Mouse (Mus musculus): ENCODE data around the gene Rae1. TPM values are rescaled to one million over a fixed set of nuclear protein-coding genes. Genes with fewer than 3 reads are reported as not detected.

Gene Rae1
- polyA plus RNA-seq, 1 experiment from 2014 or later = 115 TPM

- Histone ChIP-seq H3K36me3 (ENCODE audit: control insufficient read depth, insufficient read depth, low read length) (no peaks in the 10 kb centered on the region), H3K4me3 (ENCODE audit: low read depth, low read length) (no peak overlapping the region), H3K4me1 (ENCODE audit: control insufficient read depth, insufficient read depth, low read length) (peaks cover 13% of the 10 kb centered on the region; the same call in 1 of the 2 replicates), H3K4me2 (ENCODE audit: low read length) (no peak overlapping the region), H3K9ac (ENCODE audit: low read depth, low read length) (no peak overlapping the region), H3K27ac (ENCODE audit: low read length) (0 out of 2 replicates have a peak overlapping the region, but pooled peaks have one; percentile 11), H3K9me3 (replicated peaks; ENCODE audit: control insufficient read depth, low read length, poor library complexity, severe bottlenecking) (no peaks in the 10 kb centered on the region), H3K27me3 (ENCODE audit: control insufficient read depth, insufficient read depth, low read depth, low read length) (no peaks in the 10 kb centered on the region)
- 58% methylated on average over 3 of the region's 4 CpGs for WGBS
- ATAC-seq = no peak
These were observed 21.7 kb upstream of the Rae1 start for GRCm38 (mm10) chr2:172978131-172978633.

GRCm38 (mm10) chr2:172979666-172980345 lies 20.1 kb upstream of the Rae1 start:
- Histone ChIP-seq H3K27me3 (ENCODE audit: control insufficient read depth, insufficient read depth, low read depth, low read length) (no peaks in the 10 kb centered on the region), H3K4me2 (ENCODE audit: low read length) (no peak overlapping the region), H3K36me3 (ENCODE audit: control insufficient read depth, insufficient read depth, low read length) (no peaks in the 10 kb centered on the region), H3K9me3 (replicated peaks; ENCODE audit: control insufficient read depth, low read length, poor library complexity, severe bottlenecking) (no peaks in the 10 kb centered on the region), H3K27ac (ENCODE audit: low read length) (no peak overlapping the region), H3K9ac (ENCODE audit: low read depth, low read length) (no peak overlapping the region), H3K4me1 (ENCODE audit: control insufficient read depth, insufficient read depth, low read length) (peaks cover 13% of the 10 kb centered on the region; the same call in 1 of the 2 replicates), H3K4me3 (ENCODE audit: low read depth, low read length) (no peak overlapping the region)
- no peak for ATAC-seq
- 95% methylated on average over 43 of the region's 43 CpGs for WGBS

GRCm38 (mm10) chr2:172982776-172983561 lies 16.9 kb upstream of the Rae1 start:
- no peak overlapping the region for H3K4me2 ChIP-seq (ENCODE audit: low read length)
- WGBS = 75% methylated on average over 9 of the region's 9 CpGs
- H3K4me1 ChIP-seq (ENCODE audit: control insufficient read depth, insufficient read depth, low read length) = no peaks in the 10 kb centered on the region; the same call in 1 of the 2 replicates
- H3K4me3 ChIP-seq (ENCODE audit: low read depth, low read length) = no peak overlapping the region
- no peaks in the 10 kb centered on the region for H3K36me3 ChIP-seq (ENCODE audit: control insufficient read depth, insufficient read depth, low read length)
- no peak for ATAC-seq
- no peaks in the 10 kb centered on the region for H3K9me3 ChIP-seq (replicated peaks; ENCODE audit: control insufficient read depth, low read length, poor library complexity, severe bottlenecking)
- H3K27ac ChIP-seq (ENCODE audit: low read length) = no peak overlapping the region
- H3K27me3 ChIP-seq (ENCODE audit: control insufficient read depth, insufficient read depth, low read depth, low read length) = no peaks in the 10 kb centered on the region
- no peak overlapping the region for H3K9ac ChIP-seq (ENCODE audit: low read depth, low read length)

DNA sequence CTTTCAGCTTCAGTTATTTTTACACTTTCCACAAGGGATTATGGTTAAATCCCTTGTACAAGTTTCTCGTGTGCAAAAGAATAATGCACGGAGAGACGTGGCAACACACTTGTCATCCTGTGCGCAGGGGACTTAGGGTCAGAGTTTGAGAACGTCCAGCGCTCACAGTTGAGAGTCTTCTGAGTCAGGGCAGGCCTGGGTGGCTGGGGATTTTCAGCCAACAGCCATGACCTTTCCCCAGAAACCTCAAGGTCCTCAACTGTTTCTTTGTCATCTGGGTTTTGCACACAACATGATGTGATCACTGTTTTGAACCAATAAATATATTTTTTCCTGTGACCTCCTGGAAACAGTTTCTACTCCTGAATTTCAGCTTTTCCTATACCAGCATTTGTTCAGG lies 9.8 kb upstream of the Rae1 start:
- 71% methylated on average over 6 of the region's 6 CpGs for WGBS
- Histone ChIP-seq H3K27ac (ENCODE audit: low read length) (no peak overlapping the region), H3K36me3 (ENCODE audit: control insufficient read depth, insufficient read depth, low read length) (no peaks in the 10 kb centered on the region), H3K27me3 (ENCODE audit: control insufficient read depth, insufficient read depth, low read depth, low read length) (no peaks in the 10 kb centered on the region), H3K9ac (ENCODE audit: low read depth, low read length) (no peak overlapping the region), H3K9me3 (replicated peaks; ENCODE audit: control insufficient read depth, low read length, poor library complexity, severe bottlenecking) (no peaks in the 10 kb centered on the region), H3K4me2 (ENCODE audit: low read length) (no peak overlapping the region), H3K4me3 (ENCODE audit: low read depth, low read length) (no peak overlapping the region), H3K4me1 (ENCODE audit: control insufficient read depth, insufficient read depth, low read length) (no peaks in the 10 kb centered on the region)
- no peak for ATAC-seq

DNA sequence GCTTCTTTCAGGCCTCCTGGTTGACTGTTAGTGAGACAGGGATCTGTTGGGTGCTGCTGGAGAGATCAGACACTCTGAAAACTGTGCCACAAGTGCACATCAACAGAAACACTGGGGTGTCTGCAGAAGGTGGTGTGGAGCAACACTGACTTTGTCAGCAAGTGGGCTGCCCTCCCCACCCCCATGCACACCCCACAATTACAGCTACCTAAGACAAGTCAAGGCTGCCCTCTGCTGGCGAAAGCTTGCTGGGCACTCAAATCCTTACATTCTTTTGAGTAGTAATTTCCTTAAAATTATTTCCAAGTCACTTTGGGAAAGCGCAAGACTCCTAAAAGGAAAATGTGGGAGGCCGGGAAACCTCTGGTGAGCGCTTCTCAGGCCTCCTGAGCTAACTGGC lies 3.7 kb upstream of the Rae1 start:
- Histone ChIP-seq H3K4me1 (ENCODE audit: control insufficient read depth, insufficient read depth, low read length) (peaks cover 7% of the 10 kb centered on the region), H3K36me3 (ENCODE audit: control insufficient read depth, insufficient read depth, low read length) (no peaks in the 10 kb centered on the region), H3K27ac (ENCODE audit: low read length) (no peak overlapping the region), H3K4me2 (ENCODE audit: low read length) (no peak overlapping the region), H3K9me3 (replicated peaks; ENCODE audit: control insufficient read depth, low read length, poor library complexity, severe bottlenecking) (no peaks in the 10 kb centered on the region), H3K4me3 (ENCODE audit: low read depth, low read length) (no peak overlapping the region), H3K9ac (ENCODE audit: low read depth, low read length) (no peak overlapping the region), H3K27me3 (ENCODE audit: control insufficient read depth, insufficient read depth, low read depth, low read length) (no peaks in the 10 kb centered on the region)
- WGBS = 21% methylated on average over 4 of the region's 4 CpGs
- no peak for ATAC-seq

DNA sequence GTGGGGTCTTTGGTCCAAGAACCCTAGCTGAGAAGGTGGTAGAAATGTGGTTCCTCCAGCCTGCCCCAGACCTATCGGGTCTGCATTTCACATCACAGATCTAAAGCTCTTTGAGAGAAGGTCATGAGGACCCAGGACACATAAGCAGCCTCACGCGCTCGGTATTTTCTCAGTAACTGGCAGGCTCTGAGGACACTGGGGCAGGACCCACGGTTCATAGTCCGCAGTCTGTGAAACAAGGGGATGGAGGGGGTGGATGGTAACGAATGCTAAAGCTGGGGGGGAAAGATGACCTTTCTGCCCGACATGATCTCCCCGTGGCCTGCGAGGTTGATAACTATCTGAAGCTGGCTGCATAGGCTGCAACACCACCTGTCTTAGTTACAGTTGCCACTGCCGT lies 2.2 kb upstream of the Rae1 start:
- Histone ChIP-seq H3K9me3 (replicated peaks; ENCODE audit: control insufficient read depth, low read length, poor library complexity, severe bottlenecking) (no peaks in the 10 kb centered on the region), H3K27ac (ENCODE audit: low read length) (no peak overlapping the region), H3K9ac (ENCODE audit: low read depth, low read length) (no peak overlapping the region), H3K36me3 (ENCODE audit: control insufficient read depth, insufficient read depth, low read length) (peaks cover 2% of the 10 kb centered on the region), H3K27me3 (ENCODE audit: control insufficient read depth, insufficient read depth, low read depth, low read length) (no peaks in the 10 kb centered on the region), H3K4me1 (ENCODE audit: control insufficient read depth, insufficient read depth, low read length) (peaks cover 15% of the 10 kb centered on the region), H3K4me3 (ENCODE audit: low read depth, low read length) (no peak overlapping the region), H3K4me2 (ENCODE audit: low read length) (no peak overlapping the region)
- 69% methylated on average over 11 of the region's 11 CpGs for WGBS
- no peak for ATAC-seq

- ATAC-seq = no peak
- Histone ChIP-seq H3K27me3 (ENCODE audit: control insufficient read depth, insufficient read depth, low read depth, low read length) (no peaks in the 10 kb centered on the region), H3K4me2 (ENCODE audit: low read length) (no peak overlapping the region), H3K36me3 (ENCODE audit: control insufficient read depth, insufficient read depth, low read length) (peaks cover 8% of the 10 kb centered on the region), H3K4me3 (ENCODE audit: low read depth, low read length) (no peak overlapping the region), H3K27ac (ENCODE audit: low read length) (no peak overlapping the region), H3K9me3 (replicated peaks; ENCODE audit: control insufficient read depth, low read length, poor library complexity, severe bottlenecking) (no peaks in the 10 kb centered on the region), H3K9ac (ENCODE audit: low read depth, low read length) (no peak overlapping the region), H3K4me1 (ENCODE audit: control insufficient read depth, insufficient read depth, low read length) (peaks cover 15% of the 10 kb centered on the region)
- 59% methylated on average over 7 of the region's 7 CpGs for WGBS
These were observed 1.4 kb upstream of the Rae1 start for GRCm38 (mm10) chr2:172998478-172998877.

GRCm38 (mm10) chr2:173000285-173000652 lies 352 bp downstream of the Rae1 start:
- Histone ChIP-seq H3K4me1 (ENCODE audit: control insufficient read depth, insufficient read depth, low read length) (peaks cover 15% of the 10 kb centered on the region), H3K36me3 (ENCODE audit: control insufficient read depth, insufficient read depth, low read length) (peaks cover 22% of the 10 kb centered on the region), H3K4me2 (ENCODE audit: low read length) (peak overlapping the region; percentile 91), H3K4me3 (ENCODE audit: low read depth, low read length) (peak overlapping the region; percentile 81), H3K27me3 (ENCODE audit: control insufficient read depth, insufficient read depth, low read depth, low read length) (no peaks in the 10 kb centered on the region), H3K27ac (ENCODE audit: low read length) (peak overlapping the region; percentile 86), H3K9ac (ENCODE audit: low read depth, low read length) (peak overlapping the region; percentile 93), H3K9me3 (replicated peaks; ENCODE audit: control insufficient read depth, low read length, poor library complexity, severe bottlenecking) (no peaks in the 10 kb centered on the region)
- 0% methylated on average over 42 of the region's 42 CpGs for WGBS
- peak; percentile 89 for ATAC-seq

GRCm38 (mm10) chr2:173000921-173001320 lies 1.0 kb downstream of the Rae1 start:
- no peaks in the 10 kb centered on the region for H3K9me3 ChIP-seq (replicated peaks; ENCODE audit: control insufficient read depth, low read length, poor library complexity, severe bottlenecking)
- H3K4me3 ChIP-seq (ENCODE audit: low read depth, low read length) = peak overlapping the region; percentile 81
- H3K27ac ChIP-seq (ENCODE audit: low read length) = no peak overlapping the region; the same call in 1 of the 2 replicates
- no peak for ATAC-seq
- H3K36me3 ChIP-seq (ENCODE audit: control insufficient read depth, insufficient read depth, low read length) = peaks cover 22% of the 10 kb centered on the region
- peak overlapping the region; percentile 91 for H3K4me2 ChIP-seq (ENCODE audit: low read length)
- H3K4me1 ChIP-seq (ENCODE audit: control insufficient read depth, insufficient read depth, low read length) = peaks cover 15% of the 10 kb centered on the region
- no peaks in the 10 kb centered on the region for H3K27me3 ChIP-seq (ENCODE audit: control insufficient read depth, insufficient read depth, low read depth, low read length)
- 20% methylated on average over 8 of the region's 8 CpGs for WGBS
- H3K9ac ChIP-seq (ENCODE audit: low read depth, low read length) = peak overlapping the region; percentile 93

Data from midbrain, embryonic 16.5 days (tissue).